Mouse (Mus musculus): ENCODE measurements around the gene Pold4.

DNA sequence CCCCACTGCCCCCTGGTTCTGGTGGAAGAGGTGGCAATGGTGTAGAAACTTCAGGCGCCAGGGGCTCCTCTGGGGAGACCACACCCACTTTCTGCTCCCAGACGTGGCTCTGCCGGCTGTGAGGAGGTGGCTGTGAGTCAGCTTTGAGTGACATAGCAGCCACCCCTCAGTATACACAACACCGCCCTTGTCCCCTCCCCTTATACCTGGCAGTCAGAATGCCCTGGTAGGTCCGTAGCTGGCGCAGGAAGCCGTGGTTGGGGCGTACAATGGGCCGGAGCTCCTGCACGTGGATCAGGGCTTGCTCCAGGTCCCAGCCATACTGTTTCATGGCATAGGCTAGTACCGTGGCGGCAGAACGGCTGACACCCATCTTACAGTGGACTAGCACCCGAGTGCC lies 32.0 kb downstream of the Pold4 start:
- TF ChIP-seq POLR2A (IDR thresholded peaks at IDR 0.05; ENCODE audit: control insufficient read depth, extremely low read depth, insufficient read depth, low read length, poor library complexity), result no peak
- TF ChIP-seq CTCF (IDR thresholded peaks at IDR 0.05; ENCODE audit: borderline replicate concordance, control insufficient read depth, extremely low read depth, insufficient read depth, low read length, poor library complexity), result no peak

All from thymus, adult 2 months (tissue).